ENCODE assay signal across 13 mouse cellular contexts in the genomic region with DNA sequence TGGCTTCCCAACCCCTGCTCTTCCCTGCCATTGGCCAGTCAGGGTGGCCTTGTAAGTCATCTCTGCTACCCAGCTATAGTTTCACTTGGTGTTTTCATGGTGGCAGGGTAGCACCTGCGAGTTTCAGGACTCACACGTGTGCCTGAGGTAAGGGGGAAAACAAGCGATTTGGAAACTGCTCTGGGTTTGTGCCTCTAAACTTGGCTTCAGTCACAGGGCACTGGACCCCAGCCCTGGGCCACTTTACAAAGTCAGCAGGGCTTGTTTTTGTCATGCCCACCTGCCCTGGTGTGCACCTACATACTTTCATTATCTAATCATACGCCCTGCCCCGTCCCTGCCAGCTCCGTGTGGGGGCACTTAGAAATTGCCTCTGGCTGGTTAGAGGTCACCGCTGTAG.
"Had no signal": no experiment of that assay in that cellular context is flagged by ENCODE, and none has a peak within 500 bp of the region (broad histone marks: within the 10 kb centered on the region; RNA-seq: fewer than 3 reads in every experiment).

No protein-coding gene starts in this region.

- H3K36me3 ChIP-seq: limb, embryonic 10.5 days; liver, embryonic 15.5 days; neural tube, embryonic 12.5 days; stomach, embryonic 15.5 days had no signal

- DNase-seq: kidney, adult 18-20 months; kidney, postnatal 10 days; kidney, postnatal 4 days; lung, adult 2 months; lung, postnatal 4 days; right cerebral cortex, adult 18-20 months; thymus, adult 2 months; thymus, postnatal 25 days had no signal

- H3K27me3 ChIP-seq: liver, embryonic 15.5 days; midbrain, embryonic 15.5 days; neural tube, embryonic 12.5 days; stomach, embryonic 15.5 days had no signal
